Mouse (Mus musculus) bone marrow macrophage, adult 2 months (primary cell): ENCODE data around the gene Slc35f6.

Experiments
- CTCF ChIP-seq: IDR thresholded peaks from 2 replicates; pipeline ENCODE4 v1.5.1; 2012; ENCODE audit warnings: low read depth, mild to moderate bottlenecking, low read length, moderate library complexity
- POLR2A ChIP-seq: IDR thresholded peaks from 2 replicates; pipeline ENCODE4 v1.6.1; 2012; ENCODE audit warnings: mild to moderate bottlenecking, low read depth, low read length, borderline replicate concordance

GRCm38 (mm10) chr5:30624908-30625307, 22.8 kb upstream of the Slc35f6 start:
- TF ChIP-seq CTCF: no peak
- TF ChIP-seq POLR2A: no peak
